Mouse (Mus musculus): ENCODE measurements around the gene Lhb.
A peak's percentile ranks its signal among the peaks of the same experiment; 100 is the strongest.

The Lhb gene

GRCm38 (mm10) chr7:45413864-45414739 is 6.5 kb upstream of the Lhb start:
- peak; percentile 56 for DNase-seq

DNA sequence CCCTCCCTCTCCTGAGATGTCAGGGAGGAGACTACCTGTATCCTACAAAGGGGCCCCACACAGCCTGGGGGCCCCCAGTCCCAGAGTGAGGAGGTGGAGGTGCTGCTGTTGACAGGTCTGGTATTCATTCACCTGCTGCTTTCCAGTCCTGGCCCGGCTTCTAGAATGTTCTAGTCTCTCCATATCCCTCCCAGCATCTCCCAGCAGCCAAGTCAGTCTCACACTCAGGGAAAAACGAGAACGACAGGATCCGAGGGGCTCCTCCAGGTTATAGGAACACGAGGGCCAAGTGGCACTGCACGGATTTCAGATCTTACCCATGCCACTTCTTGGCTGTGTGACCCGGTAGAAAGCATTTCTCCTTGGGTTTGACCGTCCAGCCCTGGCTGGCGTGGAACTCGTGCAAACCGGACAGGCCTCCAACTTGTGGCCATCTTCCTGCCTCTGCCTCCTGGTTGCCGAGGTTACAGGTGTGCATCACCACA is 5.8 kb upstream of the Lhb start:
- no peak for DNase-seq

DNA sequence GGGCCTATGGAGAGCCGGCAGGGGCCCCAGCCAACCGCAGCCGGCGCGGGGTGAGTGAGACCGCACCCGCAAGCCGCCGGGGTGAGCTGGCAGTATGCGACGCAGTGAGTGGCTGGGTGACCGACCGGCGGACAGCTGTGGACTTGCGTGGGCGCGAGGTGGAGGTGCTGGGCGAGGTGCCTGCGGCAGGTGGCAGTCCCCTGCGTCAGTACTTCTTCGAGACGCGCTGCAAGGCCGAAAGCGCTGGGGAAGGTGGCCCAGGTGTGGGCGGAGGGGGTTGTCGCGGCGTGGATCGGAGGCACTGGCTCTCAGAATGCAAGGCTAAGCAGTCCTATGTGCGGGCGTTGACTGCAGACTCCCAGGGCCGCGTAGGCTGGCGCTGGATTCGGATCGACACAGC is 5.0 kb upstream of the Lhb start:
- no peak for DNase-seq

DNA sequence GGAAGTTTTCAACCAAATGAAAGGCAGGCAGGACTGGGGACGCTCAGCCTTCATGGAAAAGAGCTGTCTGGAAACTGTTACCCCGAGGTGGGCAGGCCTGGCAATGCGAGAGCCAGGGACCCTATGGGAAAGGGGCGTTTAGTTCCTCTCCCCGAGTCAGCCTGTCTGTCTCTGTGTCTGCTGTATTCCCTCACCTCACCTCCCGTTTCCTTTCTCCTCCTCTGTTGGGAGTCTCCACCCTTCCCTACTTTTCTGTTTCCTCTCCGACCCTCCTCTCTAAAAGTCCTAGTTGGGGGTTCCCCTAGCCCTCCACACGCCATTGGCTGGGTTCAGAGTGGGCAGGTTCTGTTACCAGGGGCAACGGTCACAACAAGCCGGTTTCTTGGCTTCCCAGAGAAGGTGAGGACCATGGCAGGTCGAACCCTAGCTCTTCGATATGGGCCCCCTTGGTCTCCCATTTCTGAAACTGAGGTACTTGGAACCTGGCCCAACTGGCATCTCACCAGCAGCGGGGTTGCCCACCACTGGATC is 2.6 kb upstream of the Lhb start:
- peak; percentile 32 for DNase-seq

- DNase-seq = peak; percentile 46
Observed at GRCm38 (mm10) chr7:45419859-45420614, 583 bp upstream of the Lhb start.

DNA sequence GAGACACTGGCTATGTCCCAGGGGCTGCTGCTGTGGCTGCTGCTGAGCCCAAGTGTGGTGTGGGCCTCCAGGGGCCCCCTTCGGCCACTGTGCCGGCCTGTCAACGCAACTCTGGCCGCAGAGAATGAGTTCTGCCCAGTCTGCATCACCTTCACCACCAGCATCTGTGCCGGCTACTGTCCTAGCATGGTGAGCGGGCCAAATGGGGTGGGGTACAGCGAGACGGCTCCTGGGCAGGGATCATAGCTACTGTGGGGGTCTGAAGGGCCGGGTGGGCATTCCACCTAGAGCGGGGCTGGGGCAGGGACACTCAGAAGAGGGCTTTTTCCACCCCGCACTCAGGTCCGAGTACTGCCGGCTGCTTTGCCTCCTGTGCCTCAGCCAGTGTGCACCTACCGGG is 574 bp downstream of the Lhb start:
- DNase-seq = no peak

DNA sequence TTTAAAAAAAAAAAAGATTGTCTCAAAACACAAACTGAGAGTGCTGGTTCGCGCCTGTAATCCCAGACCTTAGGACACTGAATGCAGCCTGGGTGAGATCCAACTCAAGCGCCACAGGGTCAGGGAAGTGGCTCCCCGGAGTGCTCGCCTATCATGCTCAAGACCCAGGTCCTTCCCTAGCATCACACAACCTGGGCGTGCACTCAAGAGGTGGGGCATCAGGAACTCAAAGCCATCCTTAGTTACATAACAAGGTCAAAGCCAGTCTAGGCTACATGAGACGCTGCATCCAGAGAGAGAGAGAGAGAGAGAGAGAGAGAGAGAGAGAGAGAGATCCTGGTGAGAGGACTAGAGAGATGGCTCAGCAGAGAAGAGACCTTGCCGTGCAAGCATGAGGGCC is 5.9 kb downstream of the Lhb start:
- DNase-seq = no peak

- no peak for DNase-seq
Observed at GRCm38 (mm10) chr7:45433835-45434202, 13.2 kb downstream of the Lhb start.

GRCm38 (mm10) chr7:45434203-45435015 is 13.8 kb downstream of the Lhb start, which contains the start of gene Gys1:
Gys1 (plus strand) TSS chr7:45434844.
- peak; percentile 100 for DNase-seq

GRCm38 (mm10) chr7:45435038-45435437 is 14.4 kb downstream of the Lhb start:
- DNase-seq = peak; percentile 54

GRCm38 (mm10) chr7:45436444-45436843 is 15.8 kb downstream of the Lhb start:
- no peak for DNase-seq

DNA sequence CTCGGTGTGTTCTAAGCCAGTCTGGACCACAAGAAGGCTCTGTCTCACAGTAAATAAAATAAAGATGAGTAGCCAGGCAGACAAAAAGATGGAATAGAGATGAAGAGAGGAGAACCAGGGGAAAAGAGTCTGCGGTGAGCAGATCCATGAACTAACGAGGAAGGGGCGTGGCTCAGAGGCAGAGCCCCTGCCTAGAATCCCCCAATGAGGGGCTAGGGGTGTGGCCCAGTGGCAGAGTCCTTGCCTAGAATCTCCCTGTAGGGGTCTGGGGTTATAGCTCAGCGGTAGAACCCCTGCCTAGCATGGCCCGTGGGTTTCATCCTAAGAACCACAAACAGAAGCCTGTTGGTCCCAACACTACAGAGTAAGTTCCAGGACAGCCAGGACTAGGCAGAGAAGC is 16.4 kb downstream of the Lhb start:
- no peak for DNase-seq

DNA sequence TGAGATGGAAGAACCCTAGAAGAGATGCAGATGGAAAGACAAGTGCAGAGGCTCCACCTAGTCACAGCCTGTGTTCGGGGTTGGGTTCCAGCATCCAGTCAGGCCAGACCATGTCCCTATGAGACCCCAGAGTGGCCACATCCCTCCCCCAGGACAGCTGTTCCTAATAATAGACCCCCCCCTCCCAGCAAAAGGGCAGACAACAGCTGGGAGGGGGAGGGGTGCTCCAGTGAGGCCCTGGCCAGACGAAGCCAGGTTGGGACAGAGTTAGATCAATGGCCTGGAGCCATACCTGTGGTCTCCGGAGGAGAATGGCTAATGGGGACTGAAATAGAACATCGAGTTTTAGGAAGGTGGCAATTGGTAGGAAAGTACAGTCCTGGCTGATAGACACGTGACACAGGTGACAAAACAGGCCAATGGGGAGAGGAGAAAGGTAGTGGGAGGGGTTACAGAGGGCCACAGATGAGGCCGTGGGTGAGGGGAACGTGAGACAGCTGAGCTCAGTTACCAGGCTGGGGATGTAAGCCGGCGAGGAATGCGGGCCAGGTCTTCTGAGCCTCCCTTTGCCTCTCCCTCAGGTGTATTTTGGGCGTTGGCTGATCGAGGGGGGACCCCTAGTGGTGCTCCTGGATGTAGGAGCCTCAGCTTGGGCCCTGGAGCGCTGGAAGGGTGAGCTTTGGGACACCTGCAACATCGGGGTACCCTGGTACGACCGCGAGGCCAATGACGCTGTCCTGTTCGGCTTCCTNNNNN is 17.1 kb downstream of the Lhb start, which contains the start of gene Ruvbl2:
Gene Ruvbl2, minus strand, starts transcription at position 576 of the 756 bp plus-strand sequence.
- peak; percentile 56 for DNase-seq

DNA sequence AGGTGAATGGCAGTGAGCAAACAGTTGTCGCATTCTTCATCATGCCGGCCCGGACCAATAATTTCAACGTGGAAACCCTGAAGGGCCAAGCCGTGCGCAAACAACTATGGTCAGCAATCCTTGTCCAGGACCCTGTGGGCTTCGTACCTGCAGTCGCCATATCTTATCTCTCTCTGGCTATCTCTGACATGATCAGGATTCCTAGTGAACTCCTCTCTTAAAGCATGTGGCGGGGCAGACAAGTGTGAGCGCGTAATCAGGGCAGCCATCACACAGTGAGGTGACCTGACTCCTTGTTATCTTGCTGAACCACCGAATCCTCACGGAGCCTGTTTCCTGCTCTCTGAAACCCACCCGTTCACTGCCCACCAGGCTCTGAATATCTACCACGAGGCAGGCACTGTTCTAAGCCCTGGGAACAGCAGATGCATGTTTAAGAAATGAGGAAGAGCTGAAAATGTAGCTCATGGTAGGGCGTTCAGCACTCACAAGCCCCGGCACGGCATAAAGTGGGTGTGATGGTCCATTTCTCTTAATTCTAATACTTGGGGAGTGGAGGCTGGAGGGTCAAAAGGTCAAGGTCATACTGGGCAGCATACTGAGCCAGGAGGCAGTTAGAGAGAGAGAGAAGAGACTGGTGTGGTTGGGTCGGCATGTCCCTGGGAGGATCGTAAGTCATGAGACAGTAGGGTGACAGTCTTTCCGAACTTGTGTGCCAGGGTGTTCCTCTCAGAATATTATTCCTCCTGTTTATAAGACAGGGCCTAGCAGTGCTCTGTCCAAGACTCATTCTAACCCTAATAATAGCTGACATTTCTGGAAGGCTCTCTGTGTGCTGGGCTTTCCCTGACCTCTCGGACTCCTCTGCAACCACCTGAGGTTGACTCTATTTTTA is 23.2 kb downstream of the Lhb start:
- DNase-seq = no peak

DNA sequence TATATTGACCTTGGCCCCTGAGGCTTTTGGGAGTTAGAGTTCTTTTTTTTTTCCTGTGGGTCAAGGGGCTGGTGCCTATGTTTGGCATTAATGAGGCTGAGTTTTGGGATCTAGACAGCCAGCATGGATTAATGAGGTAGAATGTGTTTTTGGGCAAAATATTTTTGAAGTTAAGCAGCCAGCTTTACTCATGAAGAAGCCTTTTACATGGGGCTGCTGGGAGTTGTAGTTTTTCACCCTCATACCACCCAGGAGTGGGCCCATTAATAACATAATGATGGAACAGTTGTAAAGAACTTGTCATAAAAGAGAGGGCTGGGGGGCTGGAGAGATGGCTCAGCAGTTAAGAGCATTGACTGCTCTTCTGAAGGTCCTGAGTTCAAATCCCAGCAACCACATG is 26.0 kb downstream of the Lhb start:
- no peak for DNase-seq

- peak; percentile 57 for DNase-seq
Observed at GRCm38 (mm10) chr7:45447325-45447990, 26.8 kb downstream of the Lhb start.

DNA sequence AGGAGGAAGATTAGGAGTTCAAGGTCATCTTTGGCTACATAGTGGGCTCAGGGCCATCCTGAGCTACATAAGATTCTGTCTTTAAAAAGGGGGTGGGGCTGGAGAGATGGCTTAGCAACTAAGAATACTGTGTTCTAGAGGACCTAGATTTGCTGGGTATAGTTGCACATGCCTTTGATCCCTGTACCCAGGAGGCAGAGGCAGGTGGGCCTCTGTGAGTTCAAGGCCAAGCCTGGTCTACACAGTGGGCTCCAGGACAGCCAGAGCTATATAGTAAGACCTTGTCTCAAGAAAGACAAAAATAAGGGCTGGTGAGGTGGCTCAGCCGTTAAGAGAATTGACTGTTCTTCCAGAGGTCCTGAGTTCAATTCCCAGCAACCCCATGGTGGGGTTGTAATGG is 29.4 kb downstream of the Lhb start:
- no peak for DNase-seq

DNA sequence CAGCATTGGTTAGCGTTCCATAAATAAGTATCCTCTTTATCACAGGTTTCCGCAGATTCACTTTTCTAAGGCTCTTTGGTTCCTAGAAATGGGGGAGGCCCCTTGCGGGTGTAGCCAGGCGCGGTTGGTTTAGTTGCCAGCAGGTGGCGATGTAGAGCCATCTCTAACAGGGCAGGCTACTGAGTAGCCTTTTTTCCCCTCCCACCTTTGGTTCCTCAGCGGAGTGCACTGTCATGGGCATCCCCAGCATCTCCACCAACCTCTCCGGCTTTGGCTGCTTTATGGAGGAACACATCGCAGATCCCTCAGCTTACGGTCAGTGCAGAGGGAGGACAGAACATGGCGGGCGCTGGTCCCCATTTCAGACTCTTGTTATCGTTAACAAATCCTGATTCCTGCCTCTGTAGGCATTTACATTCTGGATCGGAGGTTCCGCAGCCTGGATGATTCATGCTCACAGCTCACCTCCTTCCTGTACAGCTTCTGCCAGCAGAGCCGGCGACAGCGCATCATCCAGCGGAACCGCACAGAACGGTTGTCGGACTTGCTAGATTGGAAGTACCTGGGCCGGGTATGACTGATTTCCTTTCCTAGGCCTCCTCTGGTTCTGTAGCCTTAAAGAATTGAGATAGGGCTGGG is 30.8 kb downstream of the Lhb start:
- peak; percentile 89 for DNase-seq

DNA sequence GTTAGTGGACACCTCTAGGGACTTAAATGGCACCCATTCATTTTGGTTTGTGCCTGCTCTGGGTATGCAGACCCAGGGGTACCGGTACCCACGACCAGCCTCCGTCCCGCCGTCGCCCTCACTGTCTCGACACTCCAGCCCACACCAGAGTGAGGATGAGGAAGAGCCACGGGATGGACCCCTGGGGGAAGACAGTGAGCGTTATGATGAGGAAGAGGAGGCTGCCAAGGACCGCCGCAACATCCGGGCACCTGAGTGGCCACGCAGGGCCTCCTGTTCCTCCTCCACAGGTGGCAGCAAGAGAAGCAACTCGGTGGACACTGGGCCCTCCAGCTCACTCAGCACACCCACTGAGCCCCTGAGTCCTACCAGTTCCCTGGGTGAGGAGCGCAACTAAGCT is 34.4 kb downstream of the Lhb start:
- no peak for DNase-seq
